Mouse (Mus musculus) adrenal gland, postnatal 10 days (tissue): ENCODE data around the gene Hmgcl. TPM values are rescaled to one million over a fixed set of nuclear protein-coding genes. Genes with fewer than 3 reads are reported as not detected.
"Not testable (repeated sequence)": the region's sequence is repeated elsewhere in the genome, so short reads cannot be mapped to it uniquely, and the experiment has no call there.

Experiments used
- DNase-seq: peaks from one replicate; pipeline ENCODE4 v3.0.0; 2021; ENCODE audit warnings: mixed read lengths
- total RNA-seq, 2 experiments: library from RNA; stranded (reverse); gene quantifications; 2 replicates each; pipeline ENCODE4 v1.2.3; 2021

Hmgcl gene
- total RNA-seq, 2 experiments from 2014 or later: 84.4 to 108 TPM

DNA sequence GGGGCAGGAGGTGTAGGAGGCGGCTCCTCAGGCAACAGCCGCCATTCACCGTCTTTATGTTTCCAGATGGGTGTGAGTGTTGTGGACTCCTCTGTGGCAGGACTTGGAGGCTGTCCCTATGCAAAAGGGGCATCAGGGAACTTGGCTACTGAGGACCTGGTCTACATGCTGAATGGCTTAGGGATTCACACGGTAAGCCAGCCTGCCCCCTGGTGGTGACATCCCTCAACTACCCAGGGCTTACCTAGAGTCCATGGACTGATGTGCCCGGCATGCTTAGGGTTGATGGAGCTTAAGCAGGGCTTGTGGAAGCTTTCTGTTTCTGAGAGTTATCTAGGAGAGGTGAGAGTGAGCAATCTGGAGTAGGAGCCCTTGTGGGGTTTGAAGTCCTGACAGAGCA is 14.5 kb downstream of the Hmgcl start:
- DNase-seq: peak; percentile 89

DNA sequence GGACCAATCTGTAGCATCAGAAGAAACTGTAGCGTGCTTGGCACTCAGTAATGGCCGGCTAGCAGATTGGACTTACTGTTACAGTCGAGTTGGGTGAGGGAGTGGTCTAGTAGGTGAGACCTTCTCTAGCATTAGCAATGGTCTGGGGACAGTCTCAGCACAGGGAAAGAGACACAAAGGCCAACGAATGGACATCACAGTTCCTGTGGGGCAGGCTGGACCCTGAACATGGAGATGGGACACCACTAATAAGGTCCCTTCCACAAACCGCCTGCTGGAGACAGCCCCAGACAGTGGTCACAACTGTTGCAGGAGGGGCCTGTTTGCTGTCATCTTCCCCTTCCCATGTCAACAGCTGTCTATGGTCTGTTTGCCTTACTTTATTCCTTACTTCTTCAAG is 15.5 kb downstream of the Hmgcl start:
- DNase-seq: no peak

DNA sequence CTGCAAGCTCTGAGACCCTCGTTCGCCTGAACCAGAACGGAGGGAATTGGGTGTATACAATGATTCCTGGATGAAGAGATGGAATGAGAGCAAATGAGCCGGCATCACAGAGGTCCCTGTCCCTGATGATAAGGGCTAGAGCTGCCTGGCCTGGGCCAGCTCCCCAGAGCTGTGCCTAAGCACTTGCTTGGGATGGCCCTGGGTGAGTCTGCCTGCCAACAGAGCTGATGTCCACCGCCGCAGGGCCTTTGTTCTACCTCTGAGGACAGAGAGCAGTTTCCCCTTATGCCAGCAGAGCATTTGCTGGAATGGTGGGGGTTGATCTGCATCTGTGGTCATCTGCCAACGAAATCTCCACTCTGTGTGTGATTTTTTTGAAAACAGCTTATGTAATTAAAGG is 15.9 kb downstream of the Hmgcl start:
- no peak for DNase-seq

DNA sequence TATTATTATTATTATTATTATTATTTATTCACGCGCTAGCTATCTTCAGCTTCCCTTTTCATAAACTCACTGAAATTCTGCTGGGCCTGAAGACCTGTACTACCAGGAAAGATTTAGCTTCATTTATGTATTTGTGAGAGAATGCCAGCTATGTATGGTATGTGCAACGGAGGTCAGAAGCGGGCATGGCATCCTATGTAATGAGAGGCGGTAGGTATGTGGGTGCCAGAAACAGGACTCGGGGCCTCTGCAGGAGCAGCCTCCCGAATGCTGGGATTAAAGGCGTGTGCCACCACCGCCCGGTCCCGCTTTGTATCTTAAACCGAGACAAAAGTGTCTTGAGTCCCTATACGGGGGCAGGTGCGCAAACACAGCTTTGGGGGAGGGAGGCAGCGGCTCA is 16.7 kb downstream of the Hmgcl start:
- no peak for DNase-seq

DNA sequence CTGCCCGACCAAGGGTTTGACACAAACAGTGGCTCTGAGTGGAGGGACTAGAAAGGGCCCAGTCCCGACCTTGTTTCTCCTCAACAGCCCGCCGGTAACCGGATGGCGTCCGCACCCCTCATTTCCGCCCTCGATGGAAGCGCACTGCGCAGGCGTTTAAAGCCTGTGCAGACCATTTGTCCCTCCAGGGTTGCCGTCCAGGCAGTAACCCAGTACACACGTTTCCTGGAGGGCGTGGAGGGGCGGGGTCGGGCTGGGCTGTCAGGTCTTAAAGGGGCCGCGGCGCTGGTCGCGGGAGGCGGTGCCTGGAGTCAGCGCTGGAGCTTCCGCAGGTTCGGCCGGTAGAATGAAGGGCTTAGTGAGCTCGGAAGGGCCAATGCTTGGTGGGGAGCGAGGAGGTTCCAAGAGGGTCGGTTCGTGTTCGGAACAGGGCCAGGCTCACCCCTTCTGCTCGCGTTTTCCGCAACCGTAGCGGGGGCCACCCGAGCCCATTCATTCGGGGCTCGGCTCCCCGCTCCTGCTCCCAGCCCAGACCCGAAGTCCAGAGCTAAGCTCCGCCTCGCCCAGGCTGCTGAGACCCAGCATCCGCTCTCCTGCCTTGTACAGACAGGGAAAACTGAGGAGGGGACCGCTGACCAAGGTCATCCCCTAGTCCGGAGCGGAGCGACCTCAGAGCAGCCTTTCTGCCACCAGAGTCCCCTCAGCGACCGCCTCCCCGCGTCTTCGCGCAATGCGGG is 17.4 kb downstream of the Hmgcl start, which contains the start of gene Gale:
Gale (plus strand) TSS at position 271 of the 737 bp plus-strand sequence.
- peak; percentile 98 for DNase-seq

DNA sequence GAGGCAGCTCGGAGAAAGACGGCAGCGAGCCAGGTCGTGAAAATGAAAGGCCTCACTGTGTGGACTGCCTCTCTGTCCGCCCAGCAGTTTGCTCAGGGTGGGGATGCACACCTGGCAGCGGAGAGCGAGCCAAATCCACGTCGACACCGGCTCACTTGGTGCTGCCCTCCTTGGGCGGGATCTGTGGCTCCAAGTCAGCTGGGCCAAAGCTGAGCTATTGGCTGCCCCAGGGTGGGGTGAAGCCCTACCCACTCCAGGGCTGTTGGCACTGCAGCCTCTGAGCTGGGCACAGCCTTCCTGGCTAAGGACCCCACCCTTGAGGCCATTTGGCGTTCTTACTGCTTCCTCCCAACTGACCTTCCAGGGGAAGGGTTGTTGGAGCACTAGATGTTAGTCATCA is 18.2 kb downstream of the Hmgcl start:
- DNase-seq: peak; percentile 82

DNA sequence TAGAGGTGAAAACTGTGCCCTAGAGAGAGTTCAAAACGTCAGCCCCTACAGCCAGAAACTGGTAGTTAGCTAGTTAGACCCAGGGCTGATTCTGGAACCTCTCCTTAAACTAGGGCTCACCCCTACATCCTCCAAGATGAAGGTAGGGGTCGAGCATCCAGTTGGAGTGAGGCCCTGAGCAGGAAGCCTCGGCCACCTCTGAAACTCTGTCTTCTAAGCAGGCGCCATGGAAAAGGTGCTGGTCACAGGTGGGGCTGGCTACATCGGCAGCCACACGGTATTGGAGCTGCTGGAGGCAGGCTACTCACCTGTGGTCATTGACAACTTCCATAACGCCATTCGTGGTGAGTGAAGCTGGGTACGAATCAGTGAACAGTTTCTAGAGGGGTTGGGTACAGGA is 18.9 kb downstream of the Hmgcl start:
- no peak for DNase-seq

DNA sequence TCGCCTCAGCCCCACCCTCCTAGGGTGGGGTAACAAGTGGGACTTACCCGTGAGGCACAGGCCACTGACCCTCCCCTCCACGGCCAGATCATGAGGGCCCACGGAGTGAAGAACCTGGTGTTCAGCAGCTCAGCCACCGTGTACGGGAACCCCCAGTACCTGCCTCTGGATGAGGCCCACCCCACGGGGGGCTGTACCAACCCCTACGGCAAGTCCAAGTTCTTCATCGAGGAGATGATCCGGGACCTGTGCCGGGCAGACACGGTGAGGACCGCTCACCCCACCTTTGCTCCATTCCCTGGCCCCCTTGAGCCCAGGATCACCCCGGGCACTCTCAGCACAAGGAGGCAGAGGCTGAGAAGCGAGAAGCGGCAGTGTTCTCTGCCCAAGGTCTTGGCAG is 20.0 kb downstream of the Hmgcl start:
- no peak for DNase-seq

DNA sequence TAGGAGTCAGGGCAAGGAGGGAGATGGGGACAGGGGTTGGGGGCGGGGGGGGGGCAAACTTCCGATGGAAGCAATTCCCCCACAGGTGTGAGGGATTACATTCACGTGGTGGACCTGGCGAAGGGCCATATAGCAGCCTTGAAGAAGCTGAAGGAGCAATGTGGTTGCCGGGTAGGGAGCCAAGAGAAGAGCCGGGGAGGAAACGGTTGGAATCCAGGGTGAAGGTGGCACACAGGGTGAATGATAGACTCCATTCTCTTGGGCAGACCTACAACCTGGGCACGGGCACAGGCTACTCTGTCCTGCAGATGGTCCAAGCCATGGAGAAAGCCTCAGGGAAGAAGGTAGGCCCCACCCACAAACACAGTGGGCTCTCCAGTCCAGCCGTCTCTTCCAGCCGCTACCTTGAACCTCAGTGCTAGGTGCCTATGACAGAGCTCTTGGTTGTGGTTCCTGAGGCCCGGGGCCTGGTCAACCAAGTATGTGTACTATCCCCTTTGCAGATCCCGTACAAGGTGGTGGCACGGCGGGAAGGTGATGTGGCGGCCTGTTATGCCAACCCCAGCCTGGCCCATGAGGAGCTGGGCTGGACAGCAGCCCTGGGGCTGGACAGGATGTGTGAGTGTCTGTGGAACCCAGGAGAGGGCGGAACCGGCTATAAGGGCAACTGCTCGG is 21.0 kb downstream of the Hmgcl start:
- no peak for DNase-seq

DNA sequence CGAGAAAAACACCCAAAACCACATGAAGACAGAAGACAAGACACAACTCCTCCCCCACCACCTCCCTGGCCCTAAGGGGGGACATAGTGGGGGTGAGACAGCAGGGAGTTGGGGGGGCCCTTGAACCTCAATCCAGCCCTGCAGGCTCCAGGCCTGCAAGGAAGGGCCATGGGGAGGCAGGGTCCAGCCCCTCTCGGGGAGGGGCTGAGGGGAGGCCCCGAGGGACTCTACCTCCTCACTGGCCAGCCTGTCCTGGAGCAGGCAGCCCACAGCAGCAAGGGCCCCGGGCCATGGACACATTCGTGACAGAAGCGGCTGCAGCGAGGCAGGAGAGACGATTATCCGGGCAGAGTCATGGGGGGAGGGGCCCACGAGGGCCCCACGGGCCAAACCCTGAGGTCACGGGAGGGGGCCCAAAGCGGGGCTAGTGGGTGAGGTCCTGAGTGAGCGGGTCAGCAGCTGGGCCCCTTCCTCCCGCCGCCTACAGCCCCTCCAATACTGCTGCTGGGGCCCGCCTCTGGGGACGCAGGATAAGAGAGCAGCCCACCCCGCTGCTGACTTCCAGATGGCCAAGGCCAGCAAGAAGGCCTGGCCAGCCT is 22.1 kb downstream of the Hmgcl start:
- DNase-seq: no peak

DNA sequence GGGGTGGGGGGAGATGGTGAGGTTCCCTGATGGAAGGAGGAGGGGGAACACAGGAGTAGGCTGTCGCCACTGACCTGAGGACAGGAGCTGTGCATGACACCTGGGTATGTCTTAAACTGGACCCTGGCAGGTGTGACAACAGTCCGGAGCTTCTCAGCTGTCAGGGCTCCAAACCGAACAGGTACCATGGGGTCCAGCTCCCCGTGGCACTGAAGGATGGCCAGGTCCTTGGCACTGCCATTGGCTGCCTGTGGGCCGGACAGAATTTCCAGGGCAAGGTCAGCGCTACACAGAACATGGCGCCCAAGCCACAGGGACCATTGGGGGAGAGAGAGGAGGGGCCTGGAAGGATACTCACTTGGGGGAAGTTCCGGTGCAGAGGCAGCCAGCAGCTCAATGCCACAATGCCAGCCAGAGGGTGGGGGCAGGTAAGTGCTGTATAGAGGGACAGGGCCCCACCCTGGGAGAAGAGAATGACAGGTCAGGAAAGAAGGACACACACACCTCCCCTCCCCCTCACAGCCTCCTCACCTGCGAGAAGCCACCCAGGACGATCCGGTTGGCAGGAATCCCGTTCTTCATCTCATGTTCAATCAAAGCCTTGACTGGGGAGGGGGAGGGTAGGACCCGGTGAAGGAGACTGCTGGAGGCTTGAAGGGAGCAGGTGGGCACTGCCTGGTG is 23.0 kb downstream of the Hmgcl start:
- no peak for DNase-seq

DNA sequence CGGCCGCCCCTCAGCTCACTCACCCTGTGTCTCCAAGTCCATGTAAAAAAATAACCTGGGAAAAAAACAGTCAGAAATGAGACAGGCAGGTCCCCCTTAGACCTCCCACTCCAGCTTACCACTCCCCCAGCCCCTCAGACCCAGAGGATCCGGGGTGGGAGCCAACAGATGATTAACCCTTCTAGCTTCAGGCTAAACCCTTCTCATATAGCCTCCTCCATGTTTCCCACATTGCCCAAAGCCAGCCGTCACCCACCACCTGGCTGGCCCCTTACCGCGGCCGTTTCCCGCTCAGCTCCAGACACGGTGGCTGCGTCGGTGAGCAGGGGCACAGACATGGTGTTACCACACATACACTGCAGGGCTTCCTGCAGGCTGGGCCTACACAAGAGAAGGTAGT is 24.3 kb downstream of the Hmgcl start:
- DNase-seq: no peak

DNA sequence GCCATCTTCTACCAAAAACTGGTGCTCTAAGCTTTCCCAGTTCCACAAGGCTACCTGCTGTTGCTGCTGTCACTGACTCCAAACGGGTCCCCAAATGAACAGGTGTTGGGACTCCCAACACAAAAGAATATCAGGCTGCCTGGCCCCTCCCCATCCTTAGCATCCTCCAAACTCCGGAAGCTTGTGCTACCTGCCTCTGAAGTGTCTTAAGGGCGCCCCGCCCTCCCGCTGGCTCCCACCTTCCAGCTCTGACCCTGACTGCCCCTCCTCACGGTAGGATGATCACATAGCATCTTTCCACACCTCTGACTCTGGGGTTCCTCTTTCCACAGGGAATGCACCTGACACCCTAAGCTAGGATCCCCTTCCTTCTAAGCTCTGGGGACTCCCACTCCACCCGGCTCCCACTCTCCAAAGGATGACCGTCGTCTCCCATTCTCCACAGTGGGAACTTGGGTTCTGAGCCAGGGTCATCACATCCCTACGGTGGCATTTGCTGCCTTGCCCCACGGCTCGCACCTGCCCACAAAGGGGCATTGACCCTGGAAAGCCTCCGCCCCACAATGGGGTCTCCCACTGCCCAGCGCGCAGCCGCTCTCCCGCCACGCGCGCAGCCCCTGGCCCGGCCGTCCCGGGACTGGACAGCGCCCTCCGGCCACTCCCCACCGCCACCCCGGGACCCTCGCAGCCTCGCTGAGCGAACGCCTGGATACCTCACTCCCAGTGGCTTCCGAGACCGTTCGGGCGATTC is 25.7 kb downstream of the Hmgcl start:
- DNase-seq: no peak

DNA sequence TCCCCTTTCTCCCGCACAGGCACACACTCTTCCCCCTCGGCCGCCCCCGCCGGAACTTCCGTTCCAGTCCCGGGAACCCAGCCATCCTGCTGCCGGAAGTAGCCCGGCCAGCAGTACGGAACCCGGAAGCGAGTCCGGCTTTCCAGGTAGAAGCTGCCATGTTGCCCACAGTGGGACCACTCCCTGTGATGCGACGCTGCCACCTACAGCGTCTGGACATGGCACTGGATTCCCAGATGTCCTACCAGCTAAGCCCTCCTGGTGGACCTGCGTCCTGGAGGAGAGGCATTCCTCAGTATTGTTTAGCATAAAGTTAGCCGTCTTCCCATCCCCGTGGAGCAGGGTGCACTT is 26.3 kb downstream of the Hmgcl start, which contains the start of gene Lypla2:
Lypla2 (minus strand) TSS at position 71 of the 351 bp plus-strand sequence.
- peak; percentile 94 for DNase-seq

DNA sequence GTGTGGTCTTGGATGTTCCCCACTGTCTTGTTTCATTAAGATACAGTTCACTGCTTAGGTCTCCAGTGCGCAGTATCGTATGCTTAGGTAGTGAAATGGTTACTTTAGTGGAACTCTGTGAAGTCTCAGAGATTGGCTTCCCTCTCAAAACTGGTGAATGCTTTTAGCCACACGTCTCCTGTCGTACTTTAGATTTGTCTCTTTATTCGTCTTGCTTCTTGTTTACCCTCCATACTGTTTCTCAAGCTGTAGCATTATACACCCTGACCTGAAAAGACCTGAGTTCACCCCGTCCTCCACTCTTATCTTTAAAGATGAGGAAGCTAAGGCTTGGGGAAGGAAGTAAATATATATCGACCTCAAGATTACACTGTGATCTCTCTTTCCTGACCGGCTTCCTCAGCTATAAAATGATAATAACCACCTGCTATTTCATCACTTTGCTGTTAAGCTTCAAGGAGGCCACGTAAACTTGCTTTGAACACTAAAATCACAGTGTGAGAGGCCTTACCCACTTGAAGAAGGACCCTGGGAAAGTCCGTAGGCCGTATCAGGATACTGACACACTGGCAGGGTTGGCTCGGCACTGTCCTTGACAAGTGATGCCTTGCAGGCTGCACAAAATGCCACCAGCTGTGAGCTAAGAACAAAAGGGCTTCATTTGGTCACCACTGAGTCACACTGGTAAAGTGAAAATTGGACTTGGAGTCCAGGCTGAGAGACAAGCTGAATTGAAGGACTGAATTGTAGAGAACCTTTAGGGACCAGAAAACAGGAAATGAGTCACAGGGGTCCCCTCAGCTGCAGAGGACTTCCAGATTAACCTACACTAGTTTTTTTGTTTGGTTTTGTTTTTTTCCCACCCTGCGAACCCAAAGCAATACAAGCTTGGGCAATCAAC is 26.9 kb downstream of the Hmgcl start:
- DNase-seq: no peak

DNA sequence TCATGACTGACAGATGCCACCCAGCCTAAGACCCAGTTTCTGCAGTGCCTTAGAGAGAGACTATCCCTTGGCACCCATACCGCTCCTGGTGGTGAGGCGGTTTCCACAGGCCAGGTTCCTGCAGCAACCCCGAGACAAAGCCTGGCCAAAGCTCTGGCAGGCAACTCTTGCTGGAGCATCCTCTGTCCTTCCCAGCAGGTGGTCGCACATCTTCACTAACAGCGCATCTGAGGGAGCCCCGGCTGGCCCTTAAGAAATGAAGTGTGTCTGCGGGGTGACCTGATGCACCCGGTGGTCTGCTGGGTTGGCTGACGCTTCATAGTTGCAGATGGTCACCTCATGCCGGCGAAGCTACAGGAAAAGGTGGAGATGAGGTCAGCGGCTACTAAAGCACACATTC is 29.9 kb downstream of the Hmgcl start:
- DNase-seq: no peak

DNA sequence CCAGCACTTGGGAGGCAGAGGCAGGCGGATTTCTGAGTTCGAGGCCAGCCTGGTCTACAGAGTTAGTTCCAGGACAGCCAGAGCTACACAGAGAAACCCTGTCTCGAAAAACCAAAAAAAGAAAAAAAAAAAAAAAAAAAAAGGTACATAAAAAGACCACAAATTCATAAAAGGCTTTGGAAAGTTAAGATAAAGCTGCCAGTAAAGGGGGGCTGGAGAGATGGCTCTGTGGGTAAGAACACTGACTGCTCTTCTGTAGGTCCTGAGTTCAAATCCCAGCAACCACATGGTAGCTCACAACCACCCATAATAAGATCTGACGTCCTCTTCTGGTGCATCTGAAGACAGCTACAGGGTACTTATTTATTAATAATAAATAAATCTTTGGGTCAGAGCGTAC is 34.0 kb downstream of the Hmgcl start:
- DNase-seq: not testable (repeated sequence)

DNA sequence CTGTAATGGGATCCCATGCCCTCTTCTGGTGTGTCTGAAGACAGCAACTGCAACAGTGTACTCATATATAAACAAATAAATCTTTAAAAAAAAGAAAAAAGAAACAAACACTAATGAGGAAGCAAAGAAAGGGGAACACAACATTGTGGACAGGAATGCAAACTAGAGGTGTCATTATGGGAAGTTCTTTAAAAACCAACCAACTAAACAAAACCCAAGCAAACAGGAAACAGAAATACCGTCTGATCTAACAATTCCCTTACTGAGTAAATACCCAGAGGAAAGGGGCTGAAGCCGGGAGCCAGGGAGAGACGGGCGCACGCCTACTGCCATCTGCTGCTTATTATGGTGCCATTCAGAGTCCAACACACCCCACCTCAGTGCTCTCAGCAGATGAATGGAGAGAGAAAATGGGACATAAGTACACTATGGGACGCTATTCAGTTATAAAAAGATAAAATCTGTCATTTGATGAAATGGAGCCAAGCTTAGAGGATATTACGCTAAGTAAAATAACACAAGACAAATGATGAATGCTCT is 35.3 kb downstream of the Hmgcl start:
- no peak for DNase-seq

DNA sequence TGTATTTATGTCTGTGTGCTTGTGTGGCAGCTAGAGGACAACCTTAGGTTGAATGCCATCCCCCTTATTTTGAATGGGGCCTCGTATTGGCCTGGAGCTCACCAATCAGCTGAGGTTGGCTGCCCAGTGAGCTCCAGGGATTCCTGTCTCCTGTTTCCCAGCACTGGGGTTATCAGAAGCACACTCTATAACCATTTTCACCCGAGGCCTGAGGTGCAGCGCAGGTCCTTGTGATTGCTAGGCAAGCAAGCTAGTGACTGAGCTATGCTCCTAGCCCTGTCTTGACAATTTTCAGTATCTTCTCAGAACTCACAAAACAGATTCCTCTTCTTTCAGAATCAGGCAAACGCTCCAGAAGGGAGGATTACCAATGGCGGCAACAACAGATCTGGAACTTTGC is 38.3 kb downstream of the Hmgcl start:
- no peak for DNase-seq

DNA sequence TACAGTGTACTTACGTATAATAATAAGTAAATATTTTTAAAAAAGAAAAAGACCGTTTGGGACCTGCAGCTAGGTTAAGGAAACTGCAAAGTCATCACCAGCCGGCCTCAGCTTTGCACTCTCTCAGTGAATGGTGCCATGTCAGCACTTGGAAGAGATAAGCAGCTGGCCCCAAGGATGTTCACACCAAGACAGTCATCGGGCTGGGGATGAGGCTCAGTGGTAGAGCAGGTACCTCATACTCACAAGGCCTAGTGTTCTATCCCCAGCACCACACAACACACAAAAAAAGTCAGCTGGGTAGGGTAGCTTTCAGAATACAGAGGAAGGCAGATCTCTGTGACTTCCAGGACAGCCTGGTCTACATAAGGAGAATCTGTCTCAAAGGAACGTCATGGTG is 38.9 kb downstream of the Hmgcl start:
- no peak for DNase-seq

DNA sequence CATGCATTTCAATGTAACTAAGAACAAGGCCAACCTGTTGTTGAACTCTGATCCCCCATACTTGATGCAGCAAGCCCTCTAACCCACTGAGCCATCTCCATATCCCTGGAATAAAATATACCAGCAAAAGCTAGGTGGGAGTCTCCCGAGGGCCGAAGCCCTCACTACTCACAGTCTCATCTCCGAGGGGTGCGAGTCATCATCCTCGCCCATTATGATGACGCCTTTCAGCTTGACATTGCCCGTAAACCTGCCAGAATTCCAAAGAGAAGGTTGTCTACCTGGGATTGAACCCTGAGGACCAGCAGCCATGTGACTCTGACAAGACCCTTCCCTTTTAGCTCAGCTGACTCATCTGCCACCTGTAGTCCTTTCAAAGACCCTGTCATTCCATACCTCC is 39.5 kb downstream of the Hmgcl start:
- DNase-seq: no peak
